Mouse (Mus musculus) CH12.LX (cell line): ENCODE data around the gene Espl1.

ENCODE experiments used
- BHLHE40 ChIP-seq: IDR thresholded peaks from 2 replicates; pipeline ENCODE4 v1.6.1; 2011; ENCODE audit warnings: mild to moderate bottlenecking, low read depth, low read length, improper control_type of control experiment
- CTCF ChIP-seq, 2 experiments: IDR thresholded peaks in 1 of 2; conservative IDR thresholded peaks in 1 of 2; 2 replicates each; pipeline ENCODE4 v1.5.1; 2011 to 2012; ENCODE audit warnings: low read depth in 2 of 2, low read length in 2 of 2, improper control_type of control experiment in 1 of 2, inconsistent platforms in 1 of 2, mild to moderate bottlenecking in 1 of 2, moderate library complexity in 1 of 2
- GABPA ChIP-seq: IDR thresholded peaks from 2 replicates; pipeline ENCODE4 v1.6.1; 2012; ENCODE audit warnings: low read depth, low read length, improper control_type of control experiment, inconsistent platforms; ENCODE audit not compliant: insufficient replicate concordance
- JUN ChIP-seq: IDR thresholded peaks from 2 replicates; pipeline ENCODE4 v1.6.1; 2011; ENCODE audit warnings: low read depth, mild to moderate bottlenecking, low read length, improper control_type of control experiment, moderate library complexity; ENCODE audit not compliant: insufficient read depth
- MAX ChIP-seq: IDR thresholded peaks from 2 replicates; pipeline ENCODE4 v1.6.1; 2011; ENCODE audit warnings: low read length, improper control_type of control experiment
- MEF2A ChIP-seq: IDR thresholded peaks from 2 replicates; pipeline ENCODE4 v1.6.1; 2014; ENCODE audit warnings: low read depth, mild to moderate bottlenecking, inconsistent platforms, low read length, improper control_type of control experiment, borderline replicate concordance
- POLR2A ChIP-seq: IDR thresholded peaks from 2 replicates; pipeline ENCODE4 v1.6.1; 2011; ENCODE audit warnings: low read depth, mild to moderate bottlenecking, improper control_type of control experiment, low read length
- RAD21 ChIP-seq: IDR thresholded peaks from 2 replicates; pipeline ENCODE4 v1.6.1; 2011; ENCODE audit warnings: low read depth, mild to moderate bottlenecking, low read length, improper control_type of control experiment, moderate library complexity
- RCOR1 ChIP-seq: conservative IDR thresholded peaks from 2 replicates; pipeline ENCODE4 v1.6.1; 2012; ENCODE audit warnings: low read depth, mild to moderate bottlenecking, inconsistent platforms, low read length, improper control_type of control experiment
- TBP ChIP-seq: conservative IDR thresholded peaks from 2 replicates; pipeline ENCODE4 v1.6.1; 2011; ENCODE audit warnings: low read depth, low read length, improper control_type of control experiment

GRCm38 (mm10) chr15:102326022-102326576 lies 30.0 kb downstream of the Espl1 start, which contains the start of gene Pfdn5:
- peak; percentile 67 for TF ChIP-seq POLR2A
- TF ChIP-seq RCOR1: no peak
- TF ChIP-seq BHLHE40: no peak
- no peak for TF ChIP-seq RAD21
- TF ChIP-seq MAX: peak; percentile 40; the same call in 1 of the 2 replicates
- TF ChIP-seq CTCF (conservative IDR thresholded peaks at IDR 0.05 in 1 of 2, IDR thresholded peaks at IDR 0.05 in 1 of 2; ENCODE audit: low read depth in 2 of 2, low read length in 2 of 2): 0 out of 4 replicates have a peak, but pooled peaks of 1 of the 2 experiments have one; percentile 18
- TF ChIP-seq GABPA: peak; percentile 71
- peak; percentile 48; the same call in 1 of the 2 replicates for TF ChIP-seq MEF2A
- TF ChIP-seq TBP: peak; percentile 92
- TF ChIP-seq JUN: no peak
